Mouse (Mus musculus): ENCODE measurements around the gene Cib4.

GRCm38 (mm10) chr5:30571820-30572219 lies 26.2 kb upstream of the Cib4 start:
- no peak for TF ChIP-seq CTCF (IDR thresholded peaks at IDR 0.05; ENCODE audit: borderline replicate concordance, extremely low read depth, insufficient read depth, insufficient read length)
- TF ChIP-seq POLR2A (IDR thresholded peaks at IDR 0.05; ENCODE audit: borderline replicate concordance, extremely low read depth, insufficient read depth, insufficient read length, poor library complexity, severe bottlenecking) = no peak
